ENCODE assay signal across 8 mouse cellular contexts in the genomic region with DNA sequence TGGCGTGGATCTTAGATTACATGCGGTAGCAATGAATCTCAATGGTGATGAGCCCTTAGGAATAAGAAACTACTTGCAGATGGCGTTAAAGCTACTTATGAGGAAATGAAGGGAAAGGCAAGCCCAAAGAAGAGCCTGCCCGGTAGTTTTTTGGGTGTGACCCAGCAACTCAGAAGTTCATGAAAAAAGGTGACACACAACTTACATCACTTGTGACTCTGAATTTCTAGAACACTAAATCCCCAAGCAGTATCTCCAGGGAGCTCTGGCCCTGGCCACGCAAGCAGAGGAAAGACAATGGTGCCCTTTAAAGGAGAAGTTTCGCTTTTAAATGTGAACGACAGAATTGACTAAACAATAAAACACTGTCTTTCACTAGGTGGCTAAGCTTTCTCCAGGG. TPM values are rescaled to one million over a fixed set of nuclear protein-coding genes. Genes with fewer than 3 reads are reported as not detected.
DNase-seq lines count a peak whose midpoint lies in the region; ATAC-seq and TF ChIP-seq lines count a peak whose summit lies in the region.

No protein-coding gene starts in this region.

- 11% methylated on average over 7 of the region's 7 CpGs for WGBS in embryonic facial prominence, embryonic 10.5 days
- 5% methylated on average over 7 of the region's 7 CpGs for WGBS in hindbrain, embryonic 16.5 days
- WGBS in midbrain, postnatal 0 days = 10% methylated on average over 7 of the region's 7 CpGs

- H3K4me2 ChIP-seq in hindbrain, embryonic 16.5 days (ENCODE audit: low read length) = peak overlapping the region; percentile 71
- H3K4me2 ChIP-seq in midbrain, postnatal 0 days (ENCODE audit: low read depth, low read length, poor library complexity, severe bottlenecking) = peak overlapping the region; percentile 71

- peak overlapping the region; percentile 71 for H3K4me3 ChIP-seq in left cerebral cortex, adult 2 months
- peak overlapping the region; percentile 81 for H3K4me3 ChIP-seq in embryonic facial prominence, embryonic 10.5 days
- peak overlapping the region; percentile 88 for H3K4me3 ChIP-seq in hindbrain, embryonic 16.5 days (ENCODE audit: low read length)
- H3K4me3 ChIP-seq in midbrain, postnatal 0 days (ENCODE audit: low read depth, low read length) = peak overlapping the region; percentile 80

- TF ChIP-seq CTCF in left cerebral cortex, adult 2 months (IDR thresholded peaks at IDR 0.05) = no peak
- no peak for TF ChIP-seq CTCF in midbrain, postnatal 0 days (IDR thresholded peaks at IDR 0.05)

- H3K9ac ChIP-seq in hindbrain, embryonic 16.5 days (ENCODE audit: low read depth, low read length) = peak overlapping the region; percentile 85
- peak overlapping the region; percentile 71 for H3K9ac ChIP-seq in midbrain, postnatal 0 days (replicated peaks; ENCODE audit: low read length, poor library complexity, severe bottlenecking)

- intact Hi-C loops in left cerebral cortex, adult 2 months (cut with DNase I) = loop anchor here (5.0 to 10.0 kb wide), 2 partner anchors 456 to 541 kb away; a partner anchor contains a TSS
- intact Hi-C loops in left cerebral cortex, postnatal 25 days (cut with DNase I) = loop anchor here (5.0 to 10.0 kb wide), 2 partner anchors 261 to 589 kb away; a partner anchor contains a TSS

- H3K9me3 ChIP-seq in embryonic facial prominence, embryonic 10.5 days = no peaks in the 10 kb centered on the region
- no peaks in the 10 kb centered on the region for H3K9me3 ChIP-seq in hindbrain, embryonic 16.5 days (ENCODE audit: control insufficient read depth, low read length)
- H3K9me3 ChIP-seq in midbrain, postnatal 0 days (ENCODE audit: low read length) = no peaks in the 10 kb centered on the region

- H3K36me3 ChIP-seq in embryonic facial prominence, embryonic 10.5 days (replicated peaks) = peaks cover 71% of the 10 kb centered on the region
- H3K36me3 ChIP-seq in hindbrain, embryonic 16.5 days (ENCODE audit: control insufficient read depth, insufficient read depth, low read length) = peaks cover 28% of the 10 kb centered on the region
- peaks cover 39% of the 10 kb centered on the region for H3K36me3 ChIP-seq in midbrain, postnatal 0 days (ENCODE audit: insufficient read depth, low read length)

- no peak for ATAC-seq in hindbrain, embryonic 16.5 days
- no peak for ATAC-seq in midbrain, postnatal 0 days (ENCODE audit: low FRiP score)
- no peak for ATAC-seq in erythroid progenitor cell, adult 5-6 weeks (replicated peaks; ENCODE audit: low FRiP score, poor library complexity, severe bottlenecking)

- peak overlapping the region; percentile 93 for H3K27ac ChIP-seq in left cerebral cortex, adult 2 months
- H3K27ac ChIP-seq in embryonic facial prominence, embryonic 10.5 days (replicated peaks) = peak overlapping the region; percentile 80
- H3K27ac ChIP-seq in hindbrain, embryonic 16.5 days (ENCODE audit: low read depth, low read length) = peak overlapping the region; percentile 90
- peak overlapping the region; percentile 83 for H3K27ac ChIP-seq in midbrain, postnatal 0 days (ENCODE audit: low read depth, low read length)

- no peak for DNase-seq in left cerebral cortex, adult 2 months (ENCODE audit: extremely low spot score in 1 of 2, low spot score in 2 of 2)
- no peak for DNase-seq in left cerebral cortex, postnatal 25 days (ENCODE audit: low spot score in 2 of 2)
- DNase-seq in embryonic facial prominence, embryonic 10.5 days (ENCODE audit: low spot score) = no peak
- no peak for DNase-seq in midbrain, postnatal 0 days (ENCODE audit: low spot score)
- no peak for DNase-seq in adipocyte (ENCODE audit: low spot score)
- no peak for DNase-seq in testis, postnatal 10 days (ENCODE audit: low spot score)

- no peaks in the 10 kb centered on the region for H3K27me3 ChIP-seq in embryonic facial prominence, embryonic 10.5 days (replicated peaks; ENCODE audit: low read depth, poor library complexity, severe bottlenecking)
- no peaks in the 10 kb centered on the region for H3K27me3 ChIP-seq in hindbrain, embryonic 16.5 days (replicated peaks; ENCODE audit: control insufficient read depth, insufficient read depth, low read length)
- no peaks in the 10 kb centered on the region for H3K27me3 ChIP-seq in midbrain, postnatal 0 days (ENCODE audit: insufficient read depth, low read length)

- H3K4me1 ChIP-seq in embryonic facial prominence, embryonic 10.5 days = peaks cover 38% of the 10 kb centered on the region
- H3K4me1 ChIP-seq in hindbrain, embryonic 16.5 days (ENCODE audit: control insufficient read depth, insufficient read depth, low read depth, low read length) = peaks cover 21% of the 10 kb centered on the region
- H3K4me1 ChIP-seq in midbrain, postnatal 0 days (ENCODE audit: insufficient read depth, low read length) = peaks cover 9% of the 10 kb centered on the region; the same call in 1 of the 2 replicates

RNA-seq across cellular contexts. Expression of a gene that starts 0.6 kb away (rescaled TPM):
- 10 to 100 TPM; 25.4 to 27.3 TPM for total RNA-seq in left cerebral cortex, adult 2 months (2021)
- total RNA-seq in left cerebral cortex, postnatal 25 days (2021) = 10 to 100 TPM; 23.4 to 28.0 TPM
- 33.5 and 37.1 TPM in 2 replicates for polyA plus RNA-seq in embryonic facial prominence, embryonic 10.5 days (2016; fragmentation: Nextera tagmentation; extraction: Ambion mirVana)
- 31.1 and 32.2 TPM in 2 replicates for polyA plus RNA-seq in hindbrain, embryonic 16.5 days (2015; fragmentation: Nextera tagmentation; extraction: Ambion mirVana)
- total RNA-seq in midbrain, postnatal 0 days (2014; rRNA removed) = 17.2 and 23.8 TPM in 2 replicates
- polyA plus RNA-seq in midbrain, postnatal 0 days (2015; fragmentation: Nextera tagmentation; extraction: Ambion mirVana) = 24.7 and 27.8 TPM in 2 replicates
- total RNA-seq in erythroid progenitor cell, adult 5-6 weeks (2015; ENCODE audit: low replicate concordance) = 1.4 and 2.1 TPM in 2 replicates
- 3.5 and 6.3 TPM in 2 replicates for total RNA-seq in erythroid progenitor cell, adult 5-6 weeks (2017; ENCODE audit: low replicate concordance)

RNA-seq across cellular contexts. Expression of a gene that starts 7.2 kb away (rescaled TPM):
- 10 to 100 TPM; 44.5 to 46.6 TPM for total RNA-seq in left cerebral cortex, adult 2 months (2021)
- 10 to 100 TPM; 41.9 to 45.0 TPM for total RNA-seq in left cerebral cortex, postnatal 25 days (2021)
- 87.2 and 91.1 TPM in 2 replicates for polyA plus RNA-seq in embryonic facial prominence, embryonic 10.5 days (2016; fragmentation: Nextera tagmentation; extraction: Ambion mirVana)
- 119 and 124 TPM in 2 replicates for polyA plus RNA-seq in hindbrain, embryonic 16.5 days (2015; fragmentation: Nextera tagmentation; extraction: Ambion mirVana)
- 106 and 119 TPM in 2 replicates for total RNA-seq in midbrain, postnatal 0 days (2014; rRNA removed)
- polyA plus RNA-seq in midbrain, postnatal 0 days (2015; fragmentation: Nextera tagmentation; extraction: Ambion mirVana) = 139 and 144 TPM in 2 replicates
- 0.84 and 5.4 TPM in 2 replicates for total RNA-seq in erythroid progenitor cell, adult 5-6 weeks (2015; ENCODE audit: low replicate concordance)
- 2.6 and 9.0 TPM in 2 replicates for total RNA-seq in erythroid progenitor cell, adult 5-6 weeks (2017; ENCODE audit: low replicate concordance)

RNA-seq across cellular contexts. Expression of a gene that starts 7.3 kb away (rescaled TPM):
- 100 to 1,000 TPM; 208 to 232 TPM for total RNA-seq in left cerebral cortex, adult 2 months (2021)
- 100 to 1,000 TPM; 229 to 238 TPM for total RNA-seq in left cerebral cortex, postnatal 25 days (2021)
- 720 and 721 TPM in 2 replicates for polyA plus RNA-seq in embryonic facial prominence, embryonic 10.5 days (2016; fragmentation: Nextera tagmentation; extraction: Ambion mirVana)
- 341 and 368 TPM in 2 replicates for polyA plus RNA-seq in hindbrain, embryonic 16.5 days (2015; fragmentation: Nextera tagmentation; extraction: Ambion mirVana)
- 910 and 1,034 TPM in 2 replicates for total RNA-seq in midbrain, postnatal 0 days (2014; rRNA removed)
- polyA plus RNA-seq in midbrain, postnatal 0 days (2015; fragmentation: Nextera tagmentation; extraction: Ambion mirVana) = 411 and 433 TPM in 2 replicates
- total RNA-seq in erythroid progenitor cell, adult 5-6 weeks (2015; ENCODE audit: low replicate concordance) = 717 and 721 TPM in 2 replicates
- total RNA-seq in erythroid progenitor cell, adult 5-6 weeks (2017; ENCODE audit: low replicate concordance) = 417 and 478 TPM in 2 replicates

RNA-seq across cellular contexts. Expression of a gene that starts 12.9 kb away (rescaled TPM):
- total RNA-seq in left cerebral cortex, adult 2 months (2021) = 10 to 100 TPM; 37.8 to 37.9 TPM
- 10 to 100 TPM; 33.4 to 37.1 TPM for total RNA-seq in left cerebral cortex, postnatal 25 days (2021)
- polyA plus RNA-seq in embryonic facial prominence, embryonic 10.5 days (2016; fragmentation: Nextera tagmentation; extraction: Ambion mirVana) = 56.7 and 58.5 TPM in 2 replicates
- polyA plus RNA-seq in hindbrain, embryonic 16.5 days (2015; fragmentation: Nextera tagmentation; extraction: Ambion mirVana) = 55.8 and 57.3 TPM in 2 replicates
- 27.5 and 30.0 TPM in 2 replicates for total RNA-seq in midbrain, postnatal 0 days (2014; rRNA removed)
- polyA plus RNA-seq in midbrain, postnatal 0 days (2015; fragmentation: Nextera tagmentation; extraction: Ambion mirVana) = 55.2 and 55.5 TPM in 2 replicates
- 6.5 and 7.1 TPM in 2 replicates for total RNA-seq in erythroid progenitor cell, adult 5-6 weeks (2015; ENCODE audit: low replicate concordance)
- total RNA-seq in erythroid progenitor cell, adult 5-6 weeks (2017; ENCODE audit: low replicate concordance) = 5.3 and 11.8 TPM in 2 replicates

RNA-seq across cellular contexts. Expression of a gene that starts 13.0 kb away (rescaled TPM):
- 10 to 100 TPM; 96.6 to 97.2 TPM for total RNA-seq in left cerebral cortex, adult 2 months (2021)
- total RNA-seq in left cerebral cortex, postnatal 25 days (2021) = 10 to 100 TPM; 89.6 to 98.4 TPM
- polyA plus RNA-seq in embryonic facial prominence, embryonic 10.5 days (2016; fragmentation: Nextera tagmentation; extraction: Ambion mirVana) = 44.5 and 48.6 TPM in 2 replicates
- 87.3 and 98.9 TPM in 2 replicates for polyA plus RNA-seq in hindbrain, embryonic 16.5 days (2015; fragmentation: Nextera tagmentation; extraction: Ambion mirVana)
- total RNA-seq in midbrain, postnatal 0 days (2014; rRNA removed) = 59.7 and 78.8 TPM in 2 replicates
- polyA plus RNA-seq in midbrain, postnatal 0 days (2015; fragmentation: Nextera tagmentation; extraction: Ambion mirVana) = 112 and 122 TPM in 2 replicates
- total RNA-seq in erythroid progenitor cell, adult 5-6 weeks (2015; ENCODE audit: low replicate concordance) = 41.1 and 42.3 TPM in 2 replicates
- total RNA-seq in erythroid progenitor cell, adult 5-6 weeks (2017; ENCODE audit: low replicate concordance) = 13.5 and 16.5 TPM in 2 replicates

Comparison
In these comparisons a context has a peak if more than half of its experiments do, and no peak if none do; other contexts are left out.
1. RNA of a gene that starts 7.2 kb away (total RNA-seq): 106 to 119 TPM in midbrain, postnatal 0 days, 44.5 to 46.6 TPM in left cerebral cortex, adult 2 months and 41.9 to 45.0 TPM in left cerebral cortex, postnatal 25 days; 0.84 to 9.0 TPM in erythroid progenitor cell, adult 5-6 weeks; every median in the first group is over 4 times any median in the second.
2. Peak in every context shown above with its lines, with median percentiles within 50 percentile points of each other: H3K27ac ChIP-seq and H3K4me3 ChIP-seq.